Mouse (Mus musculus) heart, embryonic 11.5 days (tissue): ENCODE results near the gene Sys1. TPM values are rescaled to one million over a fixed set of nuclear protein-coding genes. Genes with fewer than 3 reads are reported as not detected.

Experiments
- ATAC-seq: fragments of 200-750 bp; cut with Nextera tagmentation; replicated peaks from 2 replicates; pipeline ENCODE4 v1.8.0; 2017; ENCODE audit warnings: moderate library complexity; ENCODE audit not compliant: insufficient number of reproducible peaks, low FRiP score, low TSS enrichment
- H3K27ac ChIP-seq: fragments of 300-500 bp; sonication (generic); 2 replicates; pipeline ENCODE4 v1.5.1; 2014; ENCODE audit warnings: mild to moderate bottlenecking, low read depth, low read length
- H3K27me3 ChIP-seq: fragments of 300-500 bp; sonication (generic); 2 replicates; pipeline ENCODE4 v1.6.1; 2014; ENCODE audit warnings: mild to moderate bottlenecking, low read length, mixed read lengths; ENCODE audit not compliant: control insufficient read depth, insufficient read depth
- H3K36me3 ChIP-seq: fragments of 300-500 bp; sonication (generic); 2 replicates; pipeline ENCODE4 v1.6.1; 2014; ENCODE audit warnings: mild to moderate bottlenecking, low read length, moderate library complexity, mixed read lengths; ENCODE audit not compliant: control insufficient read depth, insufficient read depth
- H3K4me1 ChIP-seq: fragments of 300-500 bp; sonication (generic); 2 replicates; pipeline ENCODE4 v1.6.1; 2014; ENCODE audit warnings: low read length; ENCODE audit not compliant: control insufficient read depth, insufficient read depth
- H3K4me2 ChIP-seq: fragments of 300-500 bp; sonication (generic); 2 replicates; pipeline ENCODE4 v1.6.1; 2014; ENCODE audit warnings: mild to moderate bottlenecking, moderate library complexity
- H3K4me3 ChIP-seq: fragments of 300-500 bp; sonication (generic); 2 replicates; pipeline ENCODE4 v1.5.1; 2014; ENCODE audit warnings: low read depth, low read length
- H3K9ac ChIP-seq: fragments of 300-500 bp; sonication (generic); 2 replicates; pipeline ENCODE4 v1.6.1; 2014; ENCODE audit warnings: mild to moderate bottlenecking, low read depth, low read length, moderate library complexity
- H3K9me3 ChIP-seq: fragments of 300-500 bp; sonication (generic); replicated peaks from 2 replicates; pipeline ENCODE4 v1.6.1; 2016; ENCODE audit warnings: low read length; ENCODE audit not compliant: control insufficient read depth
- WGBS: fragments of 180-500 bp; shearing (Covaris S2); extraction: QIAGEN DNeasy Blood & Tissue Kit; methylation state at CpG from one replicate; pipeline ENCODE4 v1.1.7; 2014; ENCODE audit not compliant: insufficient replicate concordance; 5-methylcytosine and 5-hydroxymethylcytosine counted together
- polyA plus RNA-seq: library from polyadenylated mRNA; unstranded; fragments of >200 nt; fragmentation: Nextera tagmentation; extraction: Ambion mirVana; gene quantifications from 2 replicates; pipeline ENCODE4 v1.2.1, GENCODE M21; 2014

Gene Sys1
- polyA plus RNA-seq, 1 experiment from 2014 or later: 37.0 TPM

DNA sequence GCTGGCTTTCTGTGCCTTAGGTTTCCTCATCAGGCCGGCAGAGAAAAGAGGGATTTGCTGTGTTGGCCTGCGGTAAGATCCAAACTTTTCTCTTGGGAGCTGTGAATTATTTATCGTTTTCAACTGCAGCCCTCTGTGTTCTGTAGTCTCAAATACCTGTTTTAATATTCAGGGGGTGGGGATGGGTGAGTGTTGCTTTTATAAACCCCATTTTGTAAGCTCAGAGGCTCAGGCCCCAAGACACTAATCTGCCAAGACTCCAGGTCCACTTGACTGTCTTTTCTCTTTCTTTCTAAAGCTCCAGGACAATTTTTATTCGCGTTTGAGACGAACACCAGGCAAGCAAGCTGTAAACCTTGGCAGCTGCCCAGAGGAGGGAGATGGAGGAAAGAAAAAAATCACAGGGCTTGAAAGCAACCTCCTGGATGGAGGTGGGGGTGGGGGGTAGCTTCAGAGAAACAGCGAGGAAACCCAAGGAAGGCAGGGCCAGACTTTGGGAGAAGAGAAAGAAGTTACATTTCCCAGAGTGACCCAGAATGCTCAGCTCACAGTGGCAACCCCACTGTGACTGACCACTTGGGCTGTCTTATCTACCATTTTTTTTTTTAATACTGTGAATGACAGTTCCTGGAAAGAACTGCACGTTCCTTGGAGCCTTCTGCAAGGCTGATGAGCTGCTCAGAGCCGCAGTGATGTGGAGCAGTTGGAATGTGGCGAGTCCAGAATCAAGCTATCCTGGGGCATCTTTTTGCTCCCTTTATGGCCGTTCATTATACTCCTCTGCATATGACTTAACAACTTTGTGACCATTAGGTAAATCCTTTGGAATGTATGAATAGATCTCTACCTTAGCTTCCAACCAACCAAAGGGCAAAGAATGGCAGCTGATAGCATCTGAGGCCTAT lies 61.8 kb downstream of the Sys1 start:
- Histone ChIP-seq H3K9me3 (no peaks in the 10 kb centered on the region), H3K9ac (no peak overlapping the region), H3K36me3 (no peaks in the 10 kb centered on the region), H3K4me3 (no peak overlapping the region), H3K27ac (no peak overlapping the region), H3K27me3 (peaks cover 3% of the 10 kb centered on the region; the same call in 1 of the 2 replicates), H3K4me2 (no peak overlapping the region), H3K4me1 (no peaks in the 10 kb centered on the region)
- 42% methylated on average over 11 of the region's 11 CpGs for WGBS
- no peak for ATAC-seq

DNA sequence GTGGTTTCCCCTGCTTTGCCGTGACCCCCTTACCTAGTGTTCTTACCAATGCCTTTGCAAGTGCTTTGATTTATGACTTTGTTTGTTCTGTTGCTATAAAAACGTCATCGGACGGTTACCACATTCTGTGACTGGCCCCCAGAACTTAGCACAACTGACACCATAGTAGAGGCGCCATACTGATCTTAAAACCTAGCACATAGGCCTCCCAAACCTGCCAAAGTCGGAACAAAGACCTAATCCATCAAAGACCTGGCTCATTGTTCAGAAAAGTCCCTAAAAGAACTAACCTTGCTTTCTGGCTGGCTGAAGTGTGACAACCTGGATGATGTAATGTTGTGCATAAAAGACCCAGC lies 62.4 kb downstream of the Sys1 start:
- ATAC-seq: no peak
- H3K4me1 ChIP-seq: no peaks in the 10 kb centered on the region

DNA sequence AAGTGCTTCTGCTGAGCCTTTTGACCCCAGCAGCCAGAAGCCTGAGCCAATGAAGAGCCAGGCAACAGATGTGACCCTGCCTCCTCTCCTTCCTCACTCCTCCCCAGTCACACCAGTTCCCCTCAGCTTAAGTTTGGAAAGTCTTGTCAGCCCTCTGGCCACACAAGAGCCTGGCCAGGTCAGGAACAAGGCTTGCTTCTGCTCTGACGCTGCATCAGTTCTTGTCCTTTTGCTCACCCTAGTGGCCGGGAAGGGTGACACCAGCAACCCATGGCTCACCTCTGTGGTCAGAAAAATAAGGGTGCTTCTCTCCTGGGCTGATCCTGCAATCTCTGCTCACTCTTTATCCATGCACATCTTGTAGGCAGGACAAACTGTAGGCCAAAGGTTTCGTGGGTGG lies 64.0 kb downstream of the Sys1 start:
- H3K36me3 ChIP-seq: no peaks in the 10 kb centered on the region
- H3K4me3 ChIP-seq: no peak overlapping the region
- H3K4me1 ChIP-seq: no peaks in the 10 kb centered on the region
- no peak overlapping the region for H3K4me2 ChIP-seq
- H3K9me3 ChIP-seq: no peaks in the 10 kb centered on the region
- H3K9ac ChIP-seq: no peak overlapping the region
- no peak overlapping the region for H3K27ac ChIP-seq
- 8% methylated on average over 3 of the region's 3 CpGs for WGBS
- peaks cover 3% of the 10 kb centered on the region; the same call in 1 of the 2 replicates for H3K27me3 ChIP-seq
- no peak; the same call in 1 of the 2 replicates for ATAC-seq

More for the DNA sequence above, 62.4 kb downstream of the Sys1 start:
- Histone ChIP-seq H3K4me2 (no peak overlapping the region), H3K27ac (no peak overlapping the region), H3K27me3 (peaks cover 3% of the 10 kb centered on the region; the same call in 1 of the 2 replicates), H3K4me3 (no peak overlapping the region), H3K9ac (no peak overlapping the region), H3K36me3 (no peaks in the 10 kb centered on the region), H3K9me3 (no peaks in the 10 kb centered on the region)
- WGBS: 69% methylated on average over 6 of the region's 6 CpGs

DNA sequence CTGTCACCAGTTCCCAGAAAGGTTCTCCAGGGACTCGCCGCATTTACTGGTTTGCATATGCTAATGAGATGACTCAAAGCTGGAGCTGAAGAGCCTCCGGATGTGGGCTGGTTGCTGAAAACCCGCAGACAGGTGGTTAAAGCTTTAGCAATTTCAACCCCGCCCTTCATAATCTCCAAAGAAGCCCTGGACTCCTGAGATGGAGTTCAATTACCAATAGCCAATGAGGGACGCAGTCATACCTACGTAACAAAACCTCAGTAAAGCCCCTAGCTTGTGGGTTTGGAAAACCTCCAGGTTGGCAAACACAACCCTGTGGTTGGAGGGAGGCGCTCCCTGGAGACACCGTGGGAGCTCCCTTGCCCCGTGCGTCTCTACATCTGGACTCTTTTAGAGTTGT lies 65.1 kb downstream of the Sys1 start:
- H3K27ac ChIP-seq: no peak overlapping the region
- no peak overlapping the region for H3K4me2 ChIP-seq
- H3K9me3 ChIP-seq: no peaks in the 10 kb centered on the region
- no peak overlapping the region for H3K4me3 ChIP-seq
- H3K9ac ChIP-seq: no peak overlapping the region
- WGBS: 15% methylated on average over 11 of the region's 11 CpGs
- H3K27me3 ChIP-seq: peaks cover 3% of the 10 kb centered on the region; the same call in 1 of the 2 replicates
- no peaks in the 10 kb centered on the region for H3K4me1 ChIP-seq
- H3K36me3 ChIP-seq: no peaks in the 10 kb centered on the region
- no peak for ATAC-seq

DNA sequence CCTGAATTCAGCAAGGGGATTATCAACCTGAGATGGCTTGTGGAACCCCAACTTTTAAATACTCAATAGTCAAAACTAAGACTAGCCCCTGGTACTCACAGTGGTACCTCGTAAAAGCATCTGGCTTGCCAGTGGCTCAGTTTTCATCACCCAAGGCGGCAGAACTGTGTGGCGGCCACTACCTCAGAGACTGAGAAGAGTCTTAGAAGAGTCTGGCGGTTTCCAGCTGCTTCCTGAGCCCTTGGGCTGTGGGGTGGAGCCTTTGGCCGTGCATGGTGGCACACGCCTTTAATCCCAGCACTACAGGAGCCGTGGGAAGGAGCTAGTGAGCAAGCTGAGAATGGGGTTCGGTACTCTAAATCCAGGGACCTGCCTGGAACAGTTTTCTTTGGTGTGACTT lies 65.5 kb downstream of the Sys1 start:
- peaks cover 3% of the 10 kb centered on the region; the same call in 1 of the 2 replicates for H3K27me3 ChIP-seq
- no peaks in the 10 kb centered on the region for H3K9me3 ChIP-seq
- no peak overlapping the region for H3K27ac ChIP-seq
- no peak overlapping the region for H3K4me2 ChIP-seq
- ATAC-seq: no peak
- WGBS: 22% methylated on average over 8 of the region's 8 CpGs
- no peak overlapping the region for H3K4me3 ChIP-seq
- no peak overlapping the region for H3K9ac ChIP-seq
- no peaks in the 10 kb centered on the region for H3K36me3 ChIP-seq
- no peaks in the 10 kb centered on the region for H3K4me1 ChIP-seq

DNA sequence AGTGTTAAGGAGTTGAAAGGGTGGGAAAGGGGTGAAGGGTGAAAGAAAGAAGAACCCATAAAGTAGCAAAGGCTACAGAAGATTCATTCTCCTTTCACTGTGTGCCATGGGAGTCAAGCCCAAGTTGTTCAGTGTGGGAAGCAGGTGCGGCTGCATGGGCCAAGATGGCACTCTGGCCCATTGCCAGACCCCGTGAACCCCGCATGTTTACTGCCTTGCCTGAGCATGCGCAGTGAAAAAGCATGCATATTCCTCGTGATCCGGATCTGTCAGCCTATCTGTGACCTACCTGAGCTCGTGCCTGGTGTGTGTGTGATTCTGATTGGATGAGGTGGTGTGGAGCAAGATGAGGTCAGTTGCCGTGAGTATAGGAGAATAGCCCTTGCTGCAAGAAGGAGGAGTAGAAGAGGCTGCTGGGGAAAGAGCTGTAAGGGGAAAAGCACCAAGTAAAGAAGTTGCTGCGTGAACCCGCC lies 66.6 kb downstream of the Sys1 start:
- Histone ChIP-seq H3K9me3 (no peaks in the 10 kb centered on the region), H3K36me3 (no peaks in the 10 kb centered on the region), H3K27me3 (peaks cover 3% of the 10 kb centered on the region; the same call in 1 of the 2 replicates), H3K9ac (no peak overlapping the region), H3K4me1 (no peaks in the 10 kb centered on the region), H3K4me2 (no peak overlapping the region), H3K27ac (no peak overlapping the region), H3K4me3 (no peak overlapping the region)
- whole genome bisulfite sequencing: 69% methylated on average over 10 of the region's 10 CpGs
- no peak for ATAC-seq

DNA sequence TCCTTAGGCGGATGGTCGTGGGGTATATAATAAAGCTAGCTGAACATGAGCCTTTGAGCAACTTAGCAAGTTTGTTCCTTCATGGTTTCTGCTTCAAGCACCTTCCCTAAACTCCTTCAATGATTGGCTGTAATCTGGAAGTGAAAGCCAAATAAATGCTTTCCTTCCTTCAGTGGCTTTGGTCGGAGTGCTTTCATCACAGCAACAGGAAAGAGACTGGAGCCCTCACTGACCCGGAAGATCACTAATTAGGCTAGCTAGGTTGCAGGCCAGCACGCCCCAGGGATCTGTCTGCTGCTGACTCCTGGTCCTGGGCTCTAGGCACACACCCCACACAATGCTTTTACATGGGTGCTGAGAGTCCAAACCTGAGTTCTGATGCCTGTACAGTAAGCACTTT lies 71.8 kb downstream of the Sys1 start:
- H3K9ac ChIP-seq: no peak overlapping the region
- no peaks in the 10 kb centered on the region for H3K27me3 ChIP-seq
- H3K36me3 ChIP-seq: no peaks in the 10 kb centered on the region
- H3K4me2 ChIP-seq: no peak overlapping the region
- no peak for ATAC-seq
- H3K27ac ChIP-seq: no peak overlapping the region
- H3K9me3 ChIP-seq: no peaks in the 10 kb centered on the region
- WGBS: 65% methylated on average over 5 of the region's 5 CpGs
- H3K4me1 ChIP-seq: no peaks in the 10 kb centered on the region
- no peak overlapping the region for H3K4me3 ChIP-seq
